Mouse (Mus musculus) cortical plate, adult 2 months (tissue): ENCODE measurements around the gene Olfr1290.

Source experiments
- CTCF ChIP-seq: fragments of 200-500 bp; IDR thresholded peaks from 2 replicates; pipeline ENCODE4 v1.5.1; 2011; ENCODE audit warnings: mild to moderate bottlenecking, control low read depth, low read length; ENCODE audit not compliant: insufficient read depth; ENCODE audit errors: extremely low read depth
- POLR2A ChIP-seq: fragments of 200-500 bp; IDR thresholded peaks from 2 replicates; pipeline ENCODE4 v1.6.1; 2011; ENCODE audit warnings: mild to moderate bottlenecking, low read length, control low read depth; ENCODE audit not compliant: insufficient read depth; ENCODE audit errors: extremely low read depth

DNA sequence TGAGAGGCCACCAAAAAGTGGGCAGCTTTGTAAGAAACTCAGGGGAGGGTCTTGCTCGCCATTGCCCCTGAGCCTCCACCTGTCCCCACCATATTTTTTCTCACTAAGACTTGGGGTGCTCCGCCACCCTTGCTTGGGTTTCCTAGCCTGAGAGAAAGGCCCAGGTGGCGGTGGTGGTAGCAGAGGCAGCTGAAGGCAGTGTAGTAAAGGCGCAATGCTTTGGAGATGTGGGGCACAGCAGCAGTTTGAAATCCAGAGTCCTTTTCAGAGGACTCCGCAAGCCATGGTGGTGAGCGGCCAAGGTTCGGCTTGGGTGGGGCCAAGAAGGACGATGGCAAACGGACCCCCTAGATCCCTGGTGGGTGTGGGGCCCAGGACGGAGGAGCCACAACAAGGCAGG lies 23.8 kb upstream of the Olfr1290 start:
- TF ChIP-seq CTCF (no peak), POLR2A (no peak)
